In genomic region chr13:35209551-35209950, GRCm38 (mm10) we compare ENCODE assay signal across 15 mouse cellular contexts.
DNase-seq lines count a peak whose midpoint lies in the region; ATAC-seq and TF ChIP-seq lines count a peak whose summit lies in the region.
"Had no signal": no experiment of that assay in that cellular context is flagged by ENCODE, and none has a peak within 500 bp of the region (broad histone marks: within the 10 kb centered on the region; RNA-seq: fewer than 3 reads in every experiment).

No protein-coding gene starts in this region.

- H3K4me3 ChIP-seq in gastrocnemius, adult 2 months, result no peak overlapping the region
- no peak overlapping the region for H3K4me3 ChIP-seq in intestine, postnatal 0 days (ENCODE audit: low read depth, low read length)
- H3K4me3 ChIP-seq in hindbrain, embryonic 10.5 days, result no peak overlapping the region
- H3K4me3 ChIP-seq: embryonic facial prominence, embryonic 13.5 days; forebrain, embryonic 13.5 days; myocyte; stomach, embryonic 15.5 days had no signal

- no peak for TF ChIP-seq CTCF in gastrocnemius, adult 2 months (IDR thresholded peaks at IDR 0.05)
- no peak for TF ChIP-seq CTCF in intestine, postnatal 0 days (IDR thresholded peaks at IDR 0.05; ENCODE audit: low read depth)

- no peaks in the 10 kb centered on the region for H3K27me3 ChIP-seq in intestine, postnatal 0 days (replicated peaks; ENCODE audit: control insufficient read depth, insufficient read depth, low read length)
- no peaks in the 10 kb centered on the region for H3K27me3 ChIP-seq in hindbrain, embryonic 10.5 days (ENCODE audit: insufficient read depth, poor library complexity, severe bottlenecking)
- H3K27me3 ChIP-seq: embryonic facial prominence, embryonic 13.5 days; forebrain, embryonic 13.5 days; stomach, embryonic 15.5 days had no signal

- no peak overlapping the region for H3K4me2 ChIP-seq in intestine, postnatal 0 days (replicated peaks; ENCODE audit: low read depth)
- H3K4me2 ChIP-seq: embryonic facial prominence, embryonic 13.5 days; forebrain, embryonic 13.5 days; stomach, embryonic 15.5 days had no signal

- peaks cover 4% of the 10 kb centered on the region; the same call in 1 of the 2 replicates for H3K4me1 ChIP-seq in intestine, postnatal 0 days (replicated peaks; ENCODE audit: control insufficient read depth, insufficient read depth, low read length)
- H3K4me1 ChIP-seq in hindbrain, embryonic 10.5 days (replicated peaks), result no peaks in the 10 kb centered on the region
- H3K4me1 ChIP-seq: embryonic facial prominence, embryonic 13.5 days; forebrain, embryonic 13.5 days; stomach, embryonic 15.5 days had no signal

- ATAC-seq in intestine, postnatal 0 days, result peak; percentile 25; the same call in 1 of the 2 replicates
- ATAC-seq: forebrain, embryonic 13.5 days; inflammation-experienced regulatory T-cells, adult 6 months had no signal

- WGBS in intestine, postnatal 0 days, result 32% methylated on average over 4 of the region's 4 CpGs
- WGBS in hindbrain, embryonic 10.5 days, result 74% methylated on average over 4 of the region's 4 CpGs

- H3K36me3 ChIP-seq in intestine, postnatal 0 days (ENCODE audit: control insufficient read depth, insufficient read depth), result no peaks in the 10 kb centered on the region
- no peaks in the 10 kb centered on the region for H3K36me3 ChIP-seq in hindbrain, embryonic 10.5 days
- H3K36me3 ChIP-seq: embryonic facial prominence, embryonic 13.5 days; stomach, embryonic 15.5 days had no signal

- H3K27ac ChIP-seq in gastrocnemius, adult 2 months, result no peak overlapping the region
- no peak overlapping the region for H3K27ac ChIP-seq in intestine, postnatal 0 days (ENCODE audit: low read depth, low read length)
- no peak overlapping the region for H3K27ac ChIP-seq in hindbrain, embryonic 10.5 days
- H3K27ac ChIP-seq: embryonic facial prominence, embryonic 13.5 days; forebrain, embryonic 13.5 days; stomach, embryonic 15.5 days had no signal

- DNase-seq in gastrocnemius, adult 2 months, result peak; percentile 24
- DNase-seq in gastrocnemius, adult 8-10 months (ENCODE audit: low spot score in 2 of 2), result no peak
- peak; percentile 8 to 26 for DNase-seq in spleen, postnatal 10 days (ENCODE audit: low spot score in 2 of 2)
- DNase-seq in spleen, adult 12 weeks (ENCODE audit: low spot score), result no peak
- no peak for DNase-seq in hindbrain, embryonic 10.5 days (ENCODE audit: low spot score)
- no peak for DNase-seq in right cerebral cortex, adult 18-20 months
- no peak for DNase-seq in urinary bladder, adult 18-20 months (ENCODE audit: low spot score in 2 of 2)
- DNase-seq: cerebellum, postnatal 10 days; left cerebral cortex, postnatal 4 days had no signal

- intact Hi-C loops in gastrocnemius, adult 2 months (cut with DNase I), result no loop called here

- no peaks in the 10 kb centered on the region for H3K9me3 ChIP-seq in intestine, postnatal 0 days (ENCODE audit: control insufficient read depth)
- no peaks in the 10 kb centered on the region for H3K9me3 ChIP-seq in hindbrain, embryonic 10.5 days
- H3K9me3 ChIP-seq: embryonic facial prominence, embryonic 13.5 days; forebrain, embryonic 13.5 days; stomach, embryonic 15.5 days had no signal

- H3K9ac ChIP-seq in intestine, postnatal 0 days (ENCODE audit: low read depth, low read length), result no peak overlapping the region; the same call in 1 of the 2 replicates
- H3K9ac ChIP-seq: embryonic facial prominence, embryonic 13.5 days; forebrain, embryonic 13.5 days; stomach, embryonic 15.5 days had no signal

Comparison
In these comparisons a context has a peak if more than half of its experiments do, and no peak if none do; other contexts are left out.
1. DNase-seq: peak in gastrocnemius, adult 2 months (single experiment) and spleen, postnatal 10 days (2 of 2); none in gastrocnemius, adult 8-10 months (0 of 2), spleen, adult 12 weeks (single experiment), hindbrain, embryonic 10.5 days (single experiment), right cerebral cortex, adult 18-20 months (single experiment) and urinary bladder, adult 18-20 months (0 of 2).